Mouse (Mus musculus): ENCODE measurements around the gene Hist2h3c1. TPM values are rescaled to one million over a fixed set of nuclear protein-coding genes. Genes with fewer than 3 reads are reported as not detected.

The Hist2h3c1 gene
- total RNA-seq (2023): not detected

GRCm38 (mm10) chr3:96246427-96246856 lies at the start of gene Hist2h3c1:
Hist2h3c1 (plus strand) TSS chr3:96246685.

GRCm38 (mm10) chr3:96219661-96220130 lies 26.8 kb upstream of the Hist2h3c1 start, which contains the start of the genes Bola1 and Hist2h2ab:
Bola1 (minus strand) TSS chr3:96219709.
Hist2h2ab (plus strand) TSS chr3:96219865.

GRCm38 (mm10) chr3:96220765-96221639 lies 25.5 kb upstream of the Hist2h3c1 start, which contains the start of the genes Hist2h2ac and Hist2h2be:
Hist2h2ac (minus strand) TSS chr3:96220880.
Hist2h2be (plus strand) TSS chr3:96221119.

GRCm38 (mm10) chr3:96238954-96239793 lies 7.3 kb upstream of the Hist2h3c1 start, which contains the start of gene Hist2h3c2:
Hist2h3c2 (minus strand) TSS chr3:96239127.

GRCm38 (mm10) chr3:96239949-96240798 lies 6.3 kb upstream of the Hist2h3c1 start, which contains the start of gene Hist2h2aa2:
Hist2h2aa2 (minus strand) TSS chr3:96240276.

GRCm38 (mm10) chr3:96245003-96245886 lies 1.2 kb upstream of the Hist2h3c1 start, which contains the start of gene Hist2h2aa1:
Hist2h2aa1 (plus strand) TSS chr3:96245497.

GRCm38 (mm10) chr3:96262979-96263550 lies 16.6 kb downstream of the Hist2h3c1 start, which contains the start of gene Hist2h4:
Hist2h4 (minus strand) TSS chr3:96263311.

GRCm38 (mm10) chr3:96268051-96268775 lies 21.7 kb downstream of the Hist2h3c1 start, which contains the start of gene Hist2h3b:
Hist2h3b (plus strand) TSS chr3:96268654.

GRCm38 (mm10) chr3:96269511-96270474 lies 23.3 kb downstream of the Hist2h3c1 start, which contains the start of gene Hist2h2bb:
Hist2h2bb (plus strand) TSS chr3:96269752.

GRCm38 (mm10) chr3:96293787-96294186 lies 47.3 kb downstream of the Hist2h3c1 start, which contains the start of gene Fcgr1:
Fcgr1 (minus strand) TSS chr3:96293969.

Other genes with a start within 250 kb of the Hist2h3c1 start
- gene Vps45, start 188.2 kb upstream of the Hist2h3c1 start, total RNA-seq (2023): 10 to 100 TPM; 21.1 to 30.0 TPM
- 1 to 10 TPM; 6.0 to 6.3 TPM for gene Otud7b, start 142.2 kb upstream of the Hist2h3c1 start, total RNA-seq (2023)
- not detected for gene Mtmr11, start 84.7 kb upstream of the Hist2h3c1 start, total RNA-seq (2023)
- 10 to 100 TPM; 45.2 to 48.2 TPM for gene Sf3b4, start 74.4 kb upstream of the Hist2h3c1 start, total RNA-seq (2023)
- gene Sv2a, start 65.5 kb upstream of the Hist2h3c1 start, total RNA-seq (2023): under 1 TPM in 1 of 2 experiments, not detected in 1; 0.24 TPM
- gene Bola1, start 27.0 kb upstream of the Hist2h3c1 start, total RNA-seq (2023): 10 to 100 TPM in 1 of 2 experiments, 1 to 10 TPM in 1; 7.4 to 11.4 TPM
- gene Hist2h2ab, start 26.8 kb upstream of the Hist2h3c1 start, total RNA-seq (2023): 1 to 10 TPM; 4.4 to 6.6 TPM
- 100 to 1,000 TPM; 100 to 108 TPM for gene Hist2h2ac, start 25.8 kb upstream of the Hist2h3c1 start, total RNA-seq (2023)
- gene Hist2h2be, start 25.6 kb upstream of the Hist2h3c1 start, total RNA-seq (2023): 1 to 10 TPM; 3.4 to 4.3 TPM
- 1 to 10 TPM; 2.3 to 3.4 TPM for gene Hist2h3c2, start 7.6 kb upstream of the Hist2h3c1 start, total RNA-seq (2023)
- gene Hist2h2aa2, start 6.4 kb upstream of the Hist2h3c1 start, total RNA-seq (2023): 100 to 1,000 TPM; 822 to 823 TPM
- gene Hist2h2aa1, start 1.2 kb upstream of the Hist2h3c1 start, total RNA-seq (2023): 10 to 100 TPM; 11.2 to 22.3 TPM
- 10 to 100 TPM; 33.3 to 34.7 TPM for gene Hist2h4, start 16.6 kb downstream of the Hist2h3c1 start, total RNA-seq (2023)
- gene Hist2h3b, start 22.0 kb downstream of the Hist2h3c1 start, total RNA-seq (2023): 100 to 1,000 TPM; 137 to 151 TPM
- gene Hist2h2bb, start 23.1 kb downstream of the Hist2h3c1 start, total RNA-seq (2023): 100 to 1,000 TPM; 161 to 180 TPM
- 10 to 100 TPM; 30.3 to 40.7 TPM for gene Fcgr1, start 47.3 kb downstream of the Hist2h3c1 start, total RNA-seq (2023)
- not detected for gene BC107364, start 205.6 kb downstream of the Hist2h3c1 start, total RNA-seq (2023)

All from monocyte, adult 59 days (primary cell).